Mouse (Mus musculus) myocyte (in vitro differentiated cells): ENCODE results near the gene R3hcc1l. TPM values are rescaled to one million over a fixed set of nuclear protein-coding genes. Genes with fewer than 3 reads are reported as not detected.

Source experiments
- H3K27me3 ChIP-seq: one replicate; pipeline ENCODE4 v1.6.1; 2011; ENCODE audit not compliant: control insufficient read depth, insufficient read depth, insufficient read length
- H3K36me3 ChIP-seq: one replicate; pipeline ENCODE4 v1.6.1; 2011; ENCODE audit not compliant: control insufficient read depth, insufficient read depth
- H3K4me2 ChIP-seq: one replicate; pipeline ENCODE4 v1.6.1; 2011; ENCODE audit warnings: low read depth, control low read depth
- H3K4me3 ChIP-seq: one replicate; pipeline ENCODE4 v1.5.1; 2011; ENCODE audit warnings: mild to moderate bottlenecking, control low read depth, moderate library complexity
- H3K79me2 ChIP-seq: one replicate; pipeline ENCODE4 v1.6.1; 2011; ENCODE audit not compliant: control insufficient read depth, insufficient read depth
- H3ac ChIP-seq: one replicate; pipeline ENCODE4 v1.6.1; 2011; ENCODE audit not compliant: control insufficient read depth, insufficient read length
- CEBPB ChIP-seq: IDR thresholded peaks from 2 replicates; pipeline ENCODE4 v1.6.1; 2011; ENCODE audit warnings: mild to moderate bottlenecking, moderate library complexity; ENCODE audit not compliant: poor library complexity, insufficient read depth, severe bottlenecking
- E2F4 ChIP-seq: IDR thresholded peaks from one replicate; pipeline ENCODE4 v1.6.1; 2011; ENCODE audit warnings: mild to moderate bottlenecking, control low read depth, moderate library complexity; ENCODE audit not compliant: insufficient read depth
- MAX ChIP-seq: IDR thresholded peaks from one replicate; pipeline ENCODE4 v1.6.1; 2011; ENCODE audit warnings: low read depth, mild to moderate bottlenecking, control low read depth
- MYOD1 ChIP-seq, 3 experiments: IDR thresholded peaks; one replicate each; pipeline ENCODE4 v1.6.1; 2011; ENCODE audit warnings: control low read depth in 2 of 3, low read depth in 2 of 3, mild to moderate bottlenecking in 2 of 3, moderate library complexity in 1 of 3; ENCODE audit not compliant: insufficient read length in 2 of 3, control insufficient read depth in 1 of 3
- MYOG ChIP-seq, 3 experiments: IDR thresholded peaks; one replicate each; pipeline ENCODE4 v1.6.1; 2011; ENCODE audit warnings: control low read depth in 2 of 3, low read depth in 2 of 3, mild to moderate bottlenecking in 2 of 3; ENCODE audit not compliant: insufficient read length in 2 of 3, control insufficient read depth in 1 of 3, insufficient read depth in 1 of 3
- POLR2A ChIP-seq: IDR thresholded peaks from one replicate; pipeline ENCODE4 v1.6.1; 2011; ENCODE audit warnings: low read depth, mild to moderate bottlenecking, control low read depth, moderate library complexity; ENCODE audit not compliant: insufficient read length
- POLR2AphosphoS2 ChIP-seq: IDR thresholded peaks from one replicate; pipeline ENCODE4 v1.6.1; 2011; ENCODE audit warnings: low read depth, control low read depth; ENCODE audit not compliant: insufficient read length
- REST ChIP-seq: IDR thresholded peaks from one replicate; pipeline ENCODE4 v1.6.1; 2011; ENCODE audit warnings: mild to moderate bottlenecking, control low read depth, moderate library complexity; ENCODE audit not compliant: insufficient read depth, insufficient read length
- SRF ChIP-seq: IDR thresholded peaks from one replicate; pipeline ENCODE4 v1.6.1; 2011; ENCODE audit warnings: low read depth; ENCODE audit not compliant: control insufficient read depth, insufficient read length
- TCF12 ChIP-seq: IDR thresholded peaks from one replicate; pipeline ENCODE4 v1.6.1; 2011; ENCODE audit warnings: mild to moderate bottlenecking, control low read depth; ENCODE audit not compliant: poor library complexity, insufficient read depth, severe bottlenecking
- TCF3 ChIP-seq: IDR thresholded peaks from one replicate; pipeline ENCODE4 v1.6.1; 2011; ENCODE audit warnings: low read depth, control low read depth; ENCODE audit not compliant: insufficient read length
- USF1 ChIP-seq: IDR thresholded peaks from one replicate; pipeline ENCODE4 v1.6.1; 2011; ENCODE audit warnings: low read depth, mild to moderate bottlenecking, control low read depth, moderate library complexity
- polyA plus RNA-seq: library from polyadenylated mRNA; unstranded; fragments of >200 nt; fragmentation: generic; extraction: Trizol; gene quantifications from one replicate; pipeline ENCODE4 v1.2.1, GENCODE M21; 2012; ENCODE audit warnings: missing spikeins

Gene R3hcc1l
- polyA plus RNA-seq, 1 experiment, result 3.8 TPM

GRCm38 (mm10) chr19:42631541-42631961 is 113.0 kb downstream of the R3hcc1l start:
- Histone ChIP-seq H3K79me2 (no peaks in the 10 kb centered on the region), H3K4me2 (peak overlapping the region; percentile 62), H3K36me3 (no peaks in the 10 kb centered on the region), H3K27me3 (no peaks in the 10 kb centered on the region), H3K4me3 (no peak overlapping the region), H3ac (no peak overlapping the region)
- TF ChIP-seq CEBPB (0 out of 2 replicates have a peak, but pooled peaks have one; percentile 16), MYOD1 (IDR thresholded peaks at IDR 0.05; ENCODE audit: control insufficient read depth in 1 of 3, insufficient read length in 2 of 3, low read depth in 2 of 3) (peak in 2 of 3 experiments; percentile 37 to 38), TCF3 (no peak), TCF12 (no peak), MYOG (IDR thresholded peaks at IDR 0.05; ENCODE audit: control insufficient read depth in 1 of 3, insufficient read depth in 1 of 3, insufficient read length in 2 of 3, low read depth in 2 of 3) (no peak), E2F4 (no peak), REST (no peak), POLR2AphosphoS2 (no peak), POLR2A (no peak), SRF (no peak), MAX (no peak), USF1 (no peak)

- peak overlapping the region; percentile 62 for H3K4me2 ChIP-seq
- H3K4me3 ChIP-seq, result no peak overlapping the region
- TF ChIP-seq MYOG (IDR thresholded peaks at IDR 0.05; ENCODE audit: control insufficient read depth in 1 of 3, insufficient read depth in 1 of 3, insufficient read length in 2 of 3, low read depth in 2 of 3), result no peak
- no peak for TF ChIP-seq MYOD1 (IDR thresholded peaks at IDR 0.05; ENCODE audit: control insufficient read depth in 1 of 3, insufficient read length in 2 of 3, low read depth in 2 of 3)
- no peak for TF ChIP-seq POLR2AphosphoS2
- TF ChIP-seq CEBPB, result no peak
- TF ChIP-seq MAX, result no peak
- no peak for TF ChIP-seq TCF3
- no peak for TF ChIP-seq POLR2A
- TF ChIP-seq TCF12, result no peak
- H3K79me2 ChIP-seq, result no peaks in the 10 kb centered on the region
- H3ac ChIP-seq, result no peak overlapping the region
- no peaks in the 10 kb centered on the region for H3K36me3 ChIP-seq
- no peaks in the 10 kb centered on the region for H3K27me3 ChIP-seq
Measured at GRCm38 (mm10) chr19:42632301-42632700, 113.7 kb downstream of the R3hcc1l start.

GRCm38 (mm10) chr19:42633650-42634049 is 115.1 kb downstream of the R3hcc1l start:
- H3K79me2 ChIP-seq, result no peaks in the 10 kb centered on the region
- no peak overlapping the region for H3K4me3 ChIP-seq
- no peak overlapping the region for H3ac ChIP-seq
- H3K36me3 ChIP-seq, result no peaks in the 10 kb centered on the region
- no peaks in the 10 kb centered on the region for H3K27me3 ChIP-seq
- TF ChIP-seq SRF, result no peak
- TF ChIP-seq REST, result no peak
- TF ChIP-seq POLR2AphosphoS2, result no peak
- TF ChIP-seq MAX, result no peak
- no peak for TF ChIP-seq MYOD1 (IDR thresholded peaks at IDR 0.05; ENCODE audit: control insufficient read depth in 1 of 3, insufficient read length in 2 of 3, low read depth in 2 of 3)
- TF ChIP-seq E2F4, result no peak
- TF ChIP-seq TCF3, result no peak
- TF ChIP-seq CEBPB, result no peak
- TF ChIP-seq USF1, result no peak
- no peak for TF ChIP-seq POLR2A
- TF ChIP-seq TCF12, result no peak
- no peak for TF ChIP-seq MYOG (IDR thresholded peaks at IDR 0.05; ENCODE audit: control insufficient read depth in 1 of 3, insufficient read depth in 1 of 3, insufficient read length in 2 of 3, low read depth in 2 of 3)
- no peak overlapping the region for H3K4me2 ChIP-seq

- no peaks in the 10 kb centered on the region for H3K27me3 ChIP-seq
- no peaks in the 10 kb centered on the region for H3K79me2 ChIP-seq
- TF ChIP-seq CEBPB, result no peak
- TF ChIP-seq REST, result peak; percentile 74
- no peak for TF ChIP-seq TCF3
- TF ChIP-seq USF1, result no peak
- no peak for TF ChIP-seq POLR2AphosphoS2
- H3ac ChIP-seq, result no peak overlapping the region
- H3K4me2 ChIP-seq, result no peak overlapping the region
- H3K4me3 ChIP-seq, result no peak overlapping the region
- H3K36me3 ChIP-seq, result no peaks in the 10 kb centered on the region
Measured at GRCm38 (mm10) chr19:42636631-42637030, 118.1 kb downstream of the R3hcc1l start.

GRCm38 (mm10) chr19:42638604-42639481 is 120.3 kb downstream of the R3hcc1l start:
- H3K4me3 ChIP-seq, result no peak overlapping the region
- H3K4me2 ChIP-seq, result peak overlapping the region; percentile 55
- no peaks in the 10 kb centered on the region for H3K27me3 ChIP-seq
- no peaks in the 10 kb centered on the region for H3K36me3 ChIP-seq
- TF ChIP-seq CEBPB (no peak), MYOD1 (IDR thresholded peaks at IDR 0.05; ENCODE audit: control insufficient read depth in 1 of 3, insufficient read length in 2 of 3, low read depth in 2 of 3) (peak in 1 of 3 experiments; percentile 12)
- H3ac ChIP-seq, result no peak overlapping the region
- H3K79me2 ChIP-seq, result no peaks in the 10 kb centered on the region
